Mouse (Mus musculus): ENCODE measurements at regions not wholly inside any gene's neighbourhood (a gene's known extent, or its start where the extent isn't known, plus 50 kb on each side); places are given as distances from the start of the nearest gene placed in this dataset.

- TF ChIP-seq CTCF (IDR thresholded peaks at IDR 0.05; ENCODE audit: borderline replicate concordance, extremely low read depth, insufficient read depth, insufficient read length) (no peak), POLR2A (IDR thresholded peaks at IDR 0.05; ENCODE audit: borderline replicate concordance, extremely low read depth, insufficient read depth, insufficient read length, poor library complexity, severe bottlenecking) (no peak)
Measured at GRCm38 (mm10) chr3:156335033-156335793, 226.4 kb upstream of the Negr1 start.
